Mouse (Mus musculus): ENCODE data around the gene Aebp2.

DNA sequence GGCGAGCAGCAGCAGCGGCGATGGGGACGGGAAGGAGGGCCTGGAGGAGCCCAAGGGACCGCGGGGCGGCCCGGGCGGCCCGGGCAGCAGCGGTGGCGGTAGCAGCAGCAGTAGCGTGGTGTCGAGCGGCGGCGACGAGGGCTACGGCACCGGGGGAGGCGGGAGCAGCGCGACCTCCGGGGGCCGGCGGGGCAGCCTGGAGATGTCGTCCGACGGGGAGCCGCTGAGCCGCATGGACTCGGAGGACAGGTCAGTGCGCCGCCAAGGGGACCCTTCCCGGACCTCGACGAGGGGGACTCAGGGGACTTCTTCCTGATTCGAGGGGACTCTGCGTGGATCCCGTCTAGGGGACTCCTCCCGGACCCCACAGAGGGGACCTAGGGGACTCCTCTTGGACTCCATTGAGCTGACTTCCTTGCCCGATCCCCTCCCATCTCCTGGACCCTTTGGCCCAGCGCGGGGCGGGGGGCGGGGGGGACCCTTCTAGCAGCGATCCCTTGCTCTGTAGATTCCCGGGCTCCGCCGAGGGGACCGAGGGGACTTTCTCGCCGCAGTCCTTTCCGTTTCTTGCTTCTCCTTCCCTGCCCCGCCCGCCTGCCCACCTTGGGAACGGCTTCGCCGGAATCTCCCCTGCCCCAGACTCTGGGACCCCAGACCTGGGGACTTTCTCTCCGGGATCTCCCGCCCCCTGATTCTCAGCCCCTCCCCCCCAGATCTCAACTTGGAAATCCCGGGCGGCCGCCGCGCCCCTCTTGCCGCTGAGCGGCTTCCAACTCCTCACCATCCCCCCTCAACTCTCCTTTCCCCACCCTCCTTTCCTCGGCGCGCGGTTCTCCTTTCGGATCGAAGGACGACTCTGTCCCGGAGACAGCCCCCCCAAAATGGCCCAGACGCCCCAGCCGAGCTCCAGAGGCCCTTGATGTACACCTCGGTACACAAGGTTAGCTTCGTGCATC, 1.9 kb downstream of the Aebp2 start:
- TF ChIP-seq EP300 (IDR thresholded peaks at IDR 0.05; ENCODE audit: low read depth) (no peak), CTCF (IDR thresholded peaks at IDR 0.05; ENCODE audit: low read depth) (no peak)

Measured in heart, postnatal 0 days (tissue).